ENCODE assay signal across 19 mouse cellular contexts in genomic region chr9:102818228-102818627, GRCm38 (mm10). TPM values are rescaled to one million over a fixed set of nuclear protein-coding genes. Genes with fewer than 3 reads are reported as not detected.
DNase-seq lines count a peak whose midpoint lies in the region; ATAC-seq and TF ChIP-seq lines count a peak whose summit lies in the region.
"Had no signal": no experiment of that assay in that cellular context is flagged by ENCODE, and none has a peak within 500 bp of the region (broad histone marks: within the 10 kb centered on the region; RNA-seq: fewer than 3 reads in every experiment).

No protein-coding gene starts in this region.

- H3K36me3 ChIP-seq in forebrain, postnatal 0 days (ENCODE audit: insufficient read depth) = no peaks in the 10 kb centered on the region
- no peaks in the 10 kb centered on the region for H3K36me3 ChIP-seq in forebrain, embryonic 13.5 days (ENCODE audit: poor library complexity, severe bottlenecking)
- H3K36me3 ChIP-seq in midbrain, embryonic 13.5 days = no peaks in the 10 kb centered on the region
- no peaks in the 10 kb centered on the region for H3K36me3 ChIP-seq in midbrain, embryonic 11.5 days (ENCODE audit: control insufficient read depth, insufficient read depth, low read length)
- no peaks in the 10 kb centered on the region for H3K36me3 ChIP-seq in embryonic facial prominence, embryonic 15.5 days
- no peaks in the 10 kb centered on the region for H3K36me3 ChIP-seq in heart, embryonic 10.5 days
- H3K36me3 ChIP-seq: neural tube, embryonic 12.5 days had no signal

- peaks cover 12% of the 10 kb centered on the region for H3K4me1 ChIP-seq in forebrain, postnatal 0 days (ENCODE audit: insufficient read depth)
- no peaks in the 10 kb centered on the region for H3K4me1 ChIP-seq in forebrain, embryonic 13.5 days
- no peaks in the 10 kb centered on the region for H3K4me1 ChIP-seq in midbrain, embryonic 13.5 days (replicated peaks)
- no peaks in the 10 kb centered on the region for H3K4me1 ChIP-seq in midbrain, embryonic 11.5 days (ENCODE audit: control insufficient read depth, insufficient read depth, low read length)
- no peaks in the 10 kb centered on the region for H3K4me1 ChIP-seq in embryonic facial prominence, embryonic 15.5 days
- no peaks in the 10 kb centered on the region for H3K4me1 ChIP-seq in heart, embryonic 10.5 days
- H3K4me1 ChIP-seq: neural tube, embryonic 12.5 days had no signal

- H3K27me3 ChIP-seq in forebrain, postnatal 0 days (ENCODE audit: insufficient read depth, low read length) = no peaks in the 10 kb centered on the region
- no peaks in the 10 kb centered on the region for H3K27me3 ChIP-seq in forebrain, embryonic 13.5 days
- H3K27me3 ChIP-seq in midbrain, embryonic 13.5 days = no peaks in the 10 kb centered on the region
- H3K27me3 ChIP-seq in midbrain, embryonic 11.5 days (ENCODE audit: control insufficient read depth, insufficient read depth, low read length) = no peaks in the 10 kb centered on the region
- no peaks in the 10 kb centered on the region for H3K27me3 ChIP-seq in embryonic facial prominence, embryonic 15.5 days
- no peaks in the 10 kb centered on the region for H3K27me3 ChIP-seq in heart, embryonic 10.5 days (ENCODE audit: insufficient read depth, poor library complexity, severe bottlenecking)
- H3K27me3 ChIP-seq: neural tube, embryonic 12.5 days had no signal

- H3K4me2 ChIP-seq in forebrain, postnatal 0 days (ENCODE audit: low read depth) = no peak overlapping the region
- H3K4me2 ChIP-seq in forebrain, embryonic 13.5 days = no peak overlapping the region
- H3K4me2 ChIP-seq in midbrain, embryonic 13.5 days (replicated peaks) = no peak overlapping the region
- H3K4me2 ChIP-seq in midbrain, embryonic 11.5 days = no peak overlapping the region
- H3K4me2 ChIP-seq in embryonic facial prominence, embryonic 15.5 days (replicated peaks) = no peak overlapping the region
- H3K4me2 ChIP-seq: liver, embryonic 11.5 days; neural tube, embryonic 12.5 days had no signal

- ATAC-seq in forebrain, postnatal 0 days = peak; percentile 69; the same call in 1 of the 2 replicates
- no peak for ATAC-seq in forebrain, embryonic 13.5 days
- ATAC-seq in midbrain, embryonic 13.5 days = no peak
- no peak for ATAC-seq in midbrain, embryonic 11.5 days (ENCODE audit: low FRiP score)
- no peak for ATAC-seq in embryonic facial prominence, embryonic 15.5 days (ENCODE audit: insufficient number of reproducible peaks, low FRiP score, low TSS enrichment, low read depth)
- ATAC-seq: forebrain, embryonic 14.5 days had no signal

- no peak overlapping the region for H3K4me3 ChIP-seq in forebrain, postnatal 0 days (ENCODE audit: low read depth, low read length)
- no peak overlapping the region for H3K4me3 ChIP-seq in forebrain, embryonic 13.5 days
- no peak overlapping the region for H3K4me3 ChIP-seq in midbrain, embryonic 13.5 days (replicated peaks)
- H3K4me3 ChIP-seq in midbrain, embryonic 11.5 days (ENCODE audit: low read depth, low read length) = no peak overlapping the region
- H3K4me3 ChIP-seq in embryonic facial prominence, embryonic 15.5 days (replicated peaks) = no peak overlapping the region
- H3K4me3 ChIP-seq in heart, embryonic 10.5 days = no peak overlapping the region
- H3K4me3 ChIP-seq: neural tube, embryonic 12.5 days had no signal

- peak overlapping the region; percentile 80 for H3K27ac ChIP-seq in forebrain, postnatal 0 days (ENCODE audit: low read depth, low read length)
- H3K27ac ChIP-seq in forebrain, embryonic 13.5 days = no peak overlapping the region
- H3K27ac ChIP-seq in midbrain, embryonic 13.5 days = peak overlapping the region; percentile 12; the same call in 1 of the 2 replicates
- no peak overlapping the region for H3K27ac ChIP-seq in midbrain, embryonic 11.5 days (ENCODE audit: low read depth, low read length)
- 0 out of 2 replicates have a peak overlapping the region, but pooled peaks have one; percentile 17 for H3K27ac ChIP-seq in embryonic facial prominence, embryonic 15.5 days (replicated peaks)
- no peak overlapping the region for H3K27ac ChIP-seq in heart, embryonic 10.5 days
- H3K27ac ChIP-seq: neural tube, embryonic 12.5 days had no signal

- no peak overlapping the region for H3K9ac ChIP-seq in forebrain, postnatal 0 days
- no peak overlapping the region for H3K9ac ChIP-seq in forebrain, embryonic 13.5 days
- H3K9ac ChIP-seq in midbrain, embryonic 13.5 days (replicated peaks) = no peak overlapping the region
- no peak overlapping the region for H3K9ac ChIP-seq in midbrain, embryonic 11.5 days (ENCODE audit: low read length)
- no peak overlapping the region for H3K9ac ChIP-seq in embryonic facial prominence, embryonic 15.5 days
- H3K9ac ChIP-seq: neural tube, embryonic 12.5 days had no signal

- H3K9me3 ChIP-seq in forebrain, postnatal 0 days (ENCODE audit: low read length) = no peaks in the 10 kb centered on the region
- H3K9me3 ChIP-seq in forebrain, embryonic 13.5 days (replicated peaks) = no peaks in the 10 kb centered on the region
- no peaks in the 10 kb centered on the region; the same call in 1 of the 2 replicates for H3K9me3 ChIP-seq in midbrain, embryonic 13.5 days
- peaks cover 5% of the 10 kb centered on the region; the same call in 1 of the 2 replicates for H3K9me3 ChIP-seq in midbrain, embryonic 11.5 days (ENCODE audit: control insufficient read depth, low read length)
- H3K9me3 ChIP-seq in embryonic facial prominence, embryonic 15.5 days (replicated peaks) = no peaks in the 10 kb centered on the region
- no peaks in the 10 kb centered on the region for H3K9me3 ChIP-seq in heart, embryonic 10.5 days

- TF ChIP-seq CTCF in forebrain, postnatal 0 days (IDR thresholded peaks at IDR 0.05; ENCODE audit: low read depth) = no peak

- DNase-seq in forebrain, postnatal 0 days = no peak
- DNase-seq in midbrain, embryonic 11.5 days (ENCODE audit: low spot score, missing footprints) = no peak
- DNase-seq in heart, adult 9 months (ENCODE audit: low spot score in 2 of 2) = no peak
- DNase-seq in heart, embryonic 10.5 days (ENCODE audit: low spot score) = no peak
- DNase-seq: adrenal gland, adult 8-10 months; cerebellum, adult 9-10 months; gastrocnemius, postnatal 36 days; kidney, adult 2 months; kidney, postnatal 14 days; lung, adult 18-20 months; lung, postnatal 14 days; spleen, adult 18-20 months; thymus, postnatal 36 days had no signal

RNA-seq across cellular contexts. Expression of gene Ryk, which starts 16.5 kb away (rescaled TPM):
- 59.5 and 63.6 TPM in 2 replicates for total RNA-seq in forebrain, postnatal 0 days (2014; rRNA removed)
- polyA plus RNA-seq in forebrain, postnatal 0 days (2015; fragmentation: Nextera tagmentation; extraction: Ambion mirVana) = 14.9 and 16.6 TPM in 2 replicates
- polyA plus RNA-seq in forebrain, embryonic 13.5 days (2015; fragmentation: Nextera tagmentation; extraction: Ambion mirVana) = 12.8 and 14.1 TPM in 2 replicates
- 10.8 and 14.5 TPM in 2 replicates for polyA plus RNA-seq in midbrain, embryonic 13.5 days (2015; fragmentation: Nextera tagmentation; extraction: Ambion mirVana)
- polyA plus RNA-seq in midbrain, embryonic 11.5 days (2014; fragmentation: Nextera tagmentation; extraction: Ambion mirVana) = 24.2 and 27.1 TPM in 2 replicates
- 24.8 and 33.1 TPM in 2 replicates for polyA plus RNA-seq in embryonic facial prominence, embryonic 15.5 days (2015; fragmentation: Nextera tagmentation; extraction: Ambion mirVana)
- polyA plus RNA-seq in heart, embryonic 10.5 days (2016; fragmentation: Nextera tagmentation; extraction: Ambion mirVana) = 11.6 and 15.7 TPM in 2 replicates

Comparison
In these comparisons a context has a peak if more than half of its experiments do, and no peak if none do; other contexts are left out.
1. H3K27ac ChIP-seq: peak in forebrain, postnatal 0 days (single experiment), midbrain, embryonic 13.5 days (single experiment) and embryonic facial prominence, embryonic 15.5 days (single experiment); none in forebrain, embryonic 13.5 days (single experiment), midbrain, embryonic 11.5 days (single experiment) and heart, embryonic 10.5 days (single experiment).